Mouse (Mus musculus) embryonic facial prominence, embryonic 11.5 days (tissue): ENCODE measurements at regions not wholly inside any gene's neighbourhood (a gene's known extent, or its start where the extent isn't known, plus 50 kb on each side); places are given as distances from the start of the nearest gene placed in this dataset.

Experiments used
- ATAC-seq: fragments of 200-750 bp; cut with Nextera tagmentation; replicated peaks from 2 replicates; pipeline ENCODE4 v1.8.0; 2017; ENCODE audit warnings: low read depth; ENCODE audit not compliant: insufficient number of reproducible peaks, low FRiP score, low TSS enrichment
- DNase-seq: peaks from one replicate; pipeline ENCODE4 v3.0.0-alpha.2; 2015; ENCODE audit warnings: low spot score
- H3K27ac ChIP-seq: fragments of 300-500 bp; sonication (generic); replicated peaks from 2 replicates; pipeline ENCODE4 v1.5.1; 2014; ENCODE audit warnings: mild to moderate bottlenecking, low read depth, low read length, control low read depth
- H3K27me3 ChIP-seq: fragments of 300-500 bp; sonication (generic); 2 replicates; pipeline ENCODE4 v1.6.1; 2014; ENCODE audit warnings: mild to moderate bottlenecking, low read length, moderate library complexity, mixed read lengths; ENCODE audit not compliant: control insufficient read depth, insufficient read depth
- H3K36me3 ChIP-seq: fragments of 300-500 bp; sonication (generic); replicated peaks from 2 replicates; pipeline ENCODE4 v1.6.1; 2014; ENCODE audit warnings: low read depth, mild to moderate bottlenecking, low read length, moderate library complexity, mixed read lengths; ENCODE audit not compliant: control insufficient read depth, insufficient read depth
- H3K4me1 ChIP-seq: fragments of 300-500 bp; sonication (generic); 2 replicates; pipeline ENCODE4 v1.6.1; 2014; ENCODE audit warnings: low read length, mixed read lengths; ENCODE audit not compliant: control insufficient read depth, insufficient read depth
- H3K4me2 ChIP-seq: fragments of 300-500 bp; sonication (generic); 2 replicates; pipeline ENCODE4 v1.6.1; 2014; ENCODE audit warnings: low read depth, mild to moderate bottlenecking, control low read depth, low read length, moderate library complexity
- H3K4me3 ChIP-seq: fragments of 300-500 bp; sonication (generic); 2 replicates; pipeline ENCODE4 v1.5.1; 2014; ENCODE audit warnings: low read depth, low read length, control low read depth
- H3K9ac ChIP-seq: fragments of 300-500 bp; sonication (generic); replicated peaks from 2 replicates; pipeline ENCODE4 v1.6.1; 2014; ENCODE audit warnings: mild to moderate bottlenecking, control low read depth, low read length
- H3K9me3 ChIP-seq: fragments of 300-500 bp; sonication (generic); replicated peaks from 2 replicates; pipeline ENCODE4 v1.6.1; 2016; ENCODE audit warnings: mild to moderate bottlenecking, low read length, inconsistent platforms, mixed read lengths; ENCODE audit not compliant: control insufficient read depth
- WGBS: fragments of 180-500 bp; shearing (Covaris S2); extraction: QIAGEN DNeasy Blood & Tissue Kit; methylation state at CpG from one replicate; pipeline ENCODE4 v1.1.7; 2014; 5-methylcytosine and 5-hydroxymethylcytosine counted together

- ATAC-seq = no peak
Measured at GRCm38 (mm10) chr3:148650241-148650640, 340.1 kb downstream of the Adgrl2 start.

GRCm38 (mm10) chr3:148644924-148645323 lies 345.4 kb downstream of the Adgrl2 start:
- H3K9me3 ChIP-seq = no peaks in the 10 kb centered on the region
- no peak overlapping the region for H3K27ac ChIP-seq
- H3K36me3 ChIP-seq = no peaks in the 10 kb centered on the region
- ATAC-seq (no peak), DNase-seq (no peak)
- no peak overlapping the region for H3K9ac ChIP-seq
- 86% methylated on average over 5 of the region's 5 CpGs for WGBS
- H3K4me1 ChIP-seq = no peaks in the 10 kb centered on the region
- H3K4me3 ChIP-seq = no peak overlapping the region
- H3K4me2 ChIP-seq = no peak overlapping the region
- H3K27me3 ChIP-seq = no peaks in the 10 kb centered on the region

More at GRCm38 (mm10) chr3:148650241-148650640, 340.1 kb downstream of the Adgrl2 start:
- WGBS = 66% methylated on average over 8 of the region's 8 CpGs
- DNase-seq = no peak
- Histone ChIP-seq H3K4me3 (no peak overlapping the region), H3K9me3 (no peaks in the 10 kb centered on the region), H3K4me2 (no peak overlapping the region), H3K36me3 (no peaks in the 10 kb centered on the region), H3K27me3 (no peaks in the 10 kb centered on the region), H3K9ac (no peak overlapping the region), H3K27ac (no peak overlapping the region), H3K4me1 (no peaks in the 10 kb centered on the region)

- Histone ChIP-seq H3K4me2 (no peak overlapping the region), H3K27me3 (no peaks in the 10 kb centered on the region), H3K9me3 (no peaks in the 10 kb centered on the region), H3K27ac (no peak overlapping the region), H3K4me3 (no peak overlapping the region), H3K9ac (no peak overlapping the region), H3K4me1 (no peaks in the 10 kb centered on the region), H3K36me3 (no peaks in the 10 kb centered on the region)
- DNase-seq (no peak), ATAC-seq (no peak)
- 66% methylated on average over 3 of the region's 3 CpGs for WGBS
Measured at GRCm38 (mm10) chr3:148641581-148641980, 348.8 kb downstream of the Adgrl2 start.

- no peaks in the 10 kb centered on the region for H3K27me3 ChIP-seq
Measured at GRCm38 (mm10) chr3:148640680-148641101, 349.7 kb downstream of the Adgrl2 start.

GRCm38 (mm10) chr3:148635101-148635500 lies 355.3 kb downstream of the Adgrl2 start:
- Histone ChIP-seq H3K27ac (no peak overlapping the region), H3K4me1 (no peaks in the 10 kb centered on the region), H3K36me3 (no peaks in the 10 kb centered on the region), H3K27me3 (no peaks in the 10 kb centered on the region), H3K9me3 (no peaks in the 10 kb centered on the region), H3K4me2 (no peak overlapping the region), H3K9ac (no peak overlapping the region), H3K4me3 (no peak overlapping the region)
- 77% methylated on average over 4 of the region's 4 CpGs for WGBS
- DNase-seq = no peak
- no peak for ATAC-seq

More at GRCm38 (mm10) chr3:148640680-148641101, 349.7 kb downstream of the Adgrl2 start:
- DNase-seq (no peak), ATAC-seq (no peak)
- no peak overlapping the region for H3K4me2 ChIP-seq
- H3K9me3 ChIP-seq = no peaks in the 10 kb centered on the region
- no peak overlapping the region for H3K4me3 ChIP-seq
- WGBS = 66% methylated on average over 3 of the region's 3 CpGs
- H3K4me1 ChIP-seq = no peaks in the 10 kb centered on the region
- H3K9ac ChIP-seq = no peak overlapping the region
- H3K27ac ChIP-seq = no peak overlapping the region
- no peaks in the 10 kb centered on the region for H3K36me3 ChIP-seq

GRCm38 (mm10) chr3:148634352-148634751 lies 356.0 kb downstream of the Adgrl2 start:
- H3K4me3 ChIP-seq = no peak overlapping the region
- DNase-seq = no peak

GRCm38 (mm10) chr3:148633291-148633690 lies 357.1 kb downstream of the Adgrl2 start:
- H3K36me3 ChIP-seq = no peaks in the 10 kb centered on the region
- 93% methylated on average over 6 of the region's 6 CpGs for WGBS
- no peaks in the 10 kb centered on the region for H3K4me1 ChIP-seq
- H3K27ac ChIP-seq = no peak overlapping the region
- DNase-seq = no peak
- H3K9me3 ChIP-seq = no peaks in the 10 kb centered on the region
- no peak overlapping the region for H3K9ac ChIP-seq
- H3K4me2 ChIP-seq = no peak overlapping the region
- ATAC-seq = no peak
- H3K4me3 ChIP-seq = no peak overlapping the region
- no peaks in the 10 kb centered on the region for H3K27me3 ChIP-seq

More at GRCm38 (mm10) chr3:148634352-148634751, 356.0 kb downstream of the Adgrl2 start:
- Histone ChIP-seq H3K9me3 (no peaks in the 10 kb centered on the region), H3K36me3 (no peaks in the 10 kb centered on the region), H3K27me3 (no peaks in the 10 kb centered on the region), H3K4me1 (no peaks in the 10 kb centered on the region), H3K9ac (no peak overlapping the region), H3K27ac (no peak overlapping the region), H3K4me2 (no peak overlapping the region)
- WGBS = 73% methylated on average over 3 of the region's 3 CpGs
- ATAC-seq = no peak

- Histone ChIP-seq H3K27ac (no peak overlapping the region), H3K4me2 (no peak overlapping the region), H3K36me3 (no peaks in the 10 kb centered on the region), H3K27me3 (no peaks in the 10 kb centered on the region), H3K9ac (no peak overlapping the region), H3K4me1 (no peaks in the 10 kb centered on the region), H3K9me3 (no peaks in the 10 kb centered on the region), H3K4me3 (no peak overlapping the region)
- WGBS = 83% methylated on average over 2 of the region's 2 CpGs
- DNase-seq (no peak), ATAC-seq (no peak)
Measured at GRCm38 (mm10) chr3:148632449-148632848, 357.9 kb downstream of the Adgrl2 start.
